Mouse (Mus musculus) left cerebral cortex, adult 18-20 months (tissue): ENCODE data around the gene Nuak2. TPM values are rescaled to one million over a fixed set of nuclear protein-coding genes. Genes with fewer than 3 reads are reported as not detected.
"Not testable (repeated sequence)": the region's sequence is repeated elsewhere in the genome, so short reads cannot be mapped to it uniquely, and the experiment has no call there.

Experiments used
- DNase-seq, 2 experiments: peaks; one replicate each; pipeline ENCODE4 v3.0.0; 2021 to 2022; ENCODE audit warnings: low spot score in 2 of 2, mixed read lengths in 1 of 2
- long read RNA-seq, 2 experiments: library from polyadenylated mRNA; stranded (forward); transcript quantifications; one replicate each; pipeline ENCODE4 v2.0.0; 2021
- total RNA-seq, 2 experiments: library from RNA; stranded (reverse); gene quantifications; 2 replicates each; pipeline ENCODE4 v1.2.3; 2021

The Nuak2 gene
- 1 to 10 TPM; 1.3 TPM for total RNA-seq
- long read RNA-seq, experiment 1: 0 reads
- long read RNA-seq, experiment 2, partial matches to known transcripts: 1 of 2 reads
- long read RNA-seq, experiment 2, other reads (novel, unspliced or antisense): 1 of 2 reads

DNA sequence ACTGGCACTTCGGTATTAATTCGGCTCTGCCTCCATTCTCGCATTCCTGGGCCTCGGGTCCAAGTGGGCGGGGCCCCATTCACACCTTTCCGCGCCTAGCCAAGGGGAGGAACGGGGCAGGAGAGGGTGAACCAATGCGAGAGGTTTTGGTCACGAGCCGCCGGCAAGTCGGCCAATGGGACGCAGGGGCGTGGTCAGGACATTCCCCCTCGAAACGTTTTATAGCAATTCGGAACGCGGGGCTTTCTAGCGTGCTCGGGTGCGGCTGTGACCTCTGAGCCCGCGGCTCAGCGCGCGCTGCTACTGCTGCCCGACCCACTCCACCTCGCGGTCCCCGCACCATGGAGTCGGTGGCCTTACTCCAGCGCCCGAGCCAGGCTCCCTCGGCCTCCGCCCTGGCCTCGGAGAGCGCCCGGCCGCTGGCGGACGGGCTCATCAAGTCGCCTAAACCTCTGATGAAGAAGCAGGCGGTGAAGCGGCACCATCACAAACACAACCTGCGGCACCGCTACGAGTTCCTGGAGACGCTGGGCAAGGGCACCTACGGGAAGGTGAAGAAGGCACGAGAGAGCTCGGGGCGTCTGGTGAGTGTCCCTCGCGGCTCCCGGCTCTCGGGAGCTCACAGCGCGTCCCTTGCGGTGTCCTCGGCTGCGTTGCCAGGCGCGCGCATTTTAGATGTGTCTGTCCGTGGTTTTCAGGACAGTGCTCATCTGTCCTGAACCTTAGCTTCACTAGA, at the start of gene Nuak2:
Gene Nuak2 (plus strand): TSS at position 238 of the 736 bp plus-strand sequence.
- peak; percentile 69 to 72 for DNase-seq

DNA sequence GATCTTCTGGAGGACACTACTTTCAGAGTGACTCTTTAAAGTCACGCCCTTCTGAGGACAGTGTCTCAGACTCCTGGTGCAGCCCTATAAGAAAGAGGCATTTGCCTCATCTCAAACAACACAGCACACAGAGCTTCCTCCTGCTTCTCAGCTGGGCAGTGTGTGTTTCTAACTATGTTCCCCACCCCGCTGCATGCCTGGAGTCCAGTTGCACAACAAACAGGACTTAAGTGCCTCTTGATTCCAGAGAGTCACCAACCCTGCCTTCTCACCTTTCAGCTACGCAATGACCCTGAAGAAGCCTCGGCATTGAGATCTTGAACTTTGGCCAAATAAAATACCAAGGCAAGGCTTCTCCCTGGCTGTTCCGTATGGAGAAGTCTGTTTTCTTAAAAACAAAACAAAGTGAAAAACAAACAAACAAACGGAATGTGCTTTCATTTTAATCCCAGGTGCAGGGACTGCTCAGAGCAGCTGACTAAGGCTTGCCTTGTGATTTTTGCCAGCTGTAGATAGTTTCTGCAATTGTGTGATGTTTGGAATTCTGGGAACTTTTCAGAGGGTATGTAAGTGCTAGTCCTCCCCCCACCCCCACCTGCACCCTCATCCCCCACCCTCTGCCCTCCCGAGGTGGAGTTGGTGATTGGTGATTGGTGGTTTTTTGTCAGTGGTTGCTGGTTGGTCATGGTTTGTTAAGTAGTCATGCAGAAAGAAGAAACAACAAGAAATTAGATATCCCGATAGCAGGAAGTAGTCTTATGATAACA, 49.0 kb upstream of the Nuak2 start:
- no peak for DNase-seq

DNA sequence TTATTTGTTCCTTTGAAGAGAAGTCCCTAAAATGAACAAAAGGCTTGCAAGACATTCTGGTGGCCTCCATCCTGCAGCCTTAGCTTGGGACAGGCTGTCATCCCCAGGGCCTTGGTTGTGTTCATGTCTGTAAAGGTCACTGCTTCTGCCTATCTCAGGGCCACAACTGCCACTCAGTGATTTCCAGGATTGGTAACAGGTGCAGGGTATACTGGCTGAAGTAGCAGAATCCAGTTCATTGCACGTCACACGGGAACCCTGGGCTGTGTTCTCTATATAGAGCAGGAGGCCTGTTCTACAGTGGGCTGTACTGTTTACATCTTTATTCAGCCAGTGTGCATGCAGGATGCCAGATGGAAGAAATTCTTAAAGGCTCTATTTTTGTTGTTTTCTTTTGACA, 48.0 kb upstream of the Nuak2 start:
- no peak for DNase-seq

DNA sequence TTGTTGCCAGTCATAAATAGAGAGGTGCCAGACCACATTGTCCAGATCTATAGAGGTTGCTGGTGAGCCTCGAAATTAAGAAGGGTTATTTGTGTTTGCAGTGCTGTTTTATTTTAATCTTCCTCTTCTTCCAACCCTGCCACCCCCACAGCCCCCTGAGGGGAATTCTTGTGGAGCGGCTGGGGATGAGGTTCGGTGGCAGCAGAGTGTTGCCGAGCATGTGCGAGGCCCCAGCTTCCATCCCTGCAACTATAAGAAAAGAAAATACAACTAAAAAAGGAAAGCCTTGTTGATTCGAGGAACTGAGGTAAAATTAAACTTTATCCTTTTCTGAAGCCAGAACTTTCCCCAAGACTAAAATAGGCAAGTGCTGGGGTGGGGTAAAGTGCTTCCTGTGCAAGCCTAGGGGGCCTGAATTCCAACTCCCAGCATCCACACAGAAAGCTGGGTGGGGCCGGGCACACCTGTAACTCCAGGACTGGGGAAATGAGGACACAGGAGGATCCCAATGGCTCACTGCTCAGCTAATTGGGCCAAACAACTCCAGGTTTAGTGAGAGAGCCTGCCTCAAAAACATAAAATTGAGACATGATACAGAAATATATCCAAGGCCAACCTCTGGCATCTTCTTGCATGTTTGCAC, 47.4 kb upstream of the Nuak2 start:
- DNase-seq: peak in 1 of 2 experiments; percentile 20

DNA sequence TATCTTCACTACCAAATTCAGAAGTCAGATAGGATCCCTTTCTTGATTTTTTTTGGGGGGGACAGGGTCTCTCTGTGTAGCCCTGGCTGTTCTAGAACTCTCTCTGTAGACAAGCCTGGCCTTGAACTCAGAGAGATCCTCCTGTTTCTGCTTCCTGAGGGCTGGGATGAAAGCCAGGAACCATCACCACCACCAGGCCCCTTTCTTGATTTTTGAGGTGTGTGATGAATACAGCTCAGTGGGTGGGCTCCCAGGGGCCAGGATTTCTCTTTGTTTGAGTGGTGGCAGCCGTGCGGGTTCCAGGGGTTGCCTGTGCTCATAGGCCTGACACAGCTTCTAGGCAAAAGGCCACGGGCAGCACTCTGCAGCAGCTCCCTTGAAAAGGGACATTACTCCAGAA, 44.7 kb upstream of the Nuak2 start:
- no peak for DNase-seq

DNA sequence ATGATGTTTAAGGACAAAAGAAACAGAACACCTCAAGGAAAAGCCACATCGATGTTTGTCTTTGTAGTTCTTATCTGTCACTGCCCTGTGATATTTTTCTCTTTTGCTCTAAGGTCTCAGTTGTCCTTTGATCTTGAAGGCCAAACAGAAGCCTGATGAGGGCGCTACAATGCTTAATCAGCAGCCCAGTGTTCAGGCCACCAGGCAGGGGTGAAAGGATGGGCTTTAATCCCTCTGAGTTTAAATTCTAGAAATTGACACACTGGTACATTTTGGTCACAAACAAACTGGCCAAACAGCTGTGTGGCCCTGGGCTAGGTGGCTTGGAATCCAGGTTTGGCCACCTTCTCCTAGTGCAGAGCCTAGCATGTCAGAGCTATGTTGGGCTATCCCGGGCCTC, 39.2 kb upstream of the Nuak2 start:
- DNase-seq: no peak

DNA sequence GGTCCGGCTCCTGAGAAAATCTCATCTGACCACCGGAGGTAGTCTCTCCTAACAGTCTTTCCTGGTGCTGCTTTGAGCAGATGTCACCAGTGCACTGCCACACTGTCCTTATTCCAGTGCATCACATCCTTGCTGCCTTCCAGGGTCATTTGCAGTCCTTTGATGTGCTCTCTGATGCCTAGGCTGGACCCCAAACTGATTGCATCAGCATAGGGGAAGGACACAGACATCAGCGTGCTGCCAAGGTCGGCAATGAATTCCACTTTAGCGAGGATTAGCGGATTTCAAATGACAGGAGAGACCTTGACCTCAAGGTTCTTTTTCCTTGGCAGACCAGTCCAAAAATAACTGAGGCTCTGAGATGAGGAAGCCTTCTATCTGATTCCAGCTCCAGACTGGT, 38.8 kb upstream of the Nuak2 start:
- DNase-seq: no peak

DNA sequence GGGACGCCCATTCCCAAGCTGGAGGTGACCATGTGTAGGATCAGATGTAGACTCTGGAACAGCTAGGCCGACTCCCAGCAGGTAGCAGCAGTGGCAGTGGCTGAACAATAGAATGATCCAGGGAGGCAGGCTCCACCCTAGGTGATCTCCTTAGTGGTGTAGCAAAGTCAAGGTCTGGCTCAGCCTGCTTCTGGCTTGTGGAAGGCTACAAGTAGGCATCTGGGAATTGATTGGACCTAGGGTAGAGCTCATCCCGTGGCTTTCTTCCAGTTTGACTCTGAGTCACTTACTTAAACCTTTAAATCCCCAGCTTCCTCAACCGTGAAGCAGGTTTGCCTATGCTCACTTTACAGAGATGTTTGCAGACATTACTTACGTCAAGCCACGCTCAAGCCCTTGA, 35.3 kb upstream of the Nuak2 start:
- not testable (repeated sequence) for DNase-seq

DNA sequence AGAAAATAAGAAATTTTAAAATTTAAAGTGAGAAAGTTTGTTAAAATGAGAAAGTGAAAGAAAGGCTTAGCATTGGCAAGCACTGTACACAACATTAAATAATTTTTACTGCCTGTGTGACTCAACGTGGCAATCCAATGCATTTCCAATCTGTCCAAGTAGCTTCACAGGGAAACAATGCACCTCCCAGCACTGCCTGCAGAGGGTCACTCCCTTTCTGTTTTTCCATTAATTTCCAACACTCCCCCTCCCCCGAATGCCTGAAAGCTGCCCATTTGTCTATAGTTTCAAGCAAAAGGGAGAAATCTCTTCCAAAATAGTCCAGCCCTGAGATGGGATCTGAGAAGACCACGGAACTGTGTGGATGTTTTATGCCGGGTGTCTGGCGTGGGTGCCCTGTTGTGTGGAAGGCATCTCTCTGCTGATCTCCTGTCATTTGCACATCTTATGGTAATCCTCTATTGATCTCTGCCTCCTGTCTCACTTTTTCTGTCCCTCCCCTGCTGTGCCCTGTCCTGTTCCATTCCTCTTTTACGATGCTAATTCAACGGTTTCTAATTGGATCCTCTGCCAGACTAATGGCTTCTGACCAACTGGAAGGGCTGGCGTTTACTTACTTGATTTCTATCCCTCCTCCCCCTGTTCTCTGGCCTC, 34.3 kb upstream of the Nuak2 start:
- DNase-seq: no peak

DNA sequence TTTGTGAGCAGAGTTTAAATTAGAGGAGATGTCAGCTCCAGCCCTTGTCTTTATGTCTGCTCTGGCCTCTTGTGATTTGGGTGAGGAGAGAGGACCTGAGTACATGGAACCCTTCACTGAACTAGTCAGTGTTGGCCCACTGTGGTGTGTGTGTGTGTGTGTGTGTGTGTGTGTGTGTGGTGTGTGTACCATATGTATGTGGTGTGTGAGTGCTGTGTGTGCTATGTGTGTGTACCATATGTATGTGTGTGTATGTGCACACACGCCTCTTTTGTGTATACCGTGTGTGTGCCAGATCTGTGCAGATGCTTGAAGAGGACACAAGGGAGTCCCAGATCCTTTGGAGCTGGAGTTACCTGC, 33.8 kb upstream of the Nuak2 start:
- DNase-seq: no peak

DNA sequence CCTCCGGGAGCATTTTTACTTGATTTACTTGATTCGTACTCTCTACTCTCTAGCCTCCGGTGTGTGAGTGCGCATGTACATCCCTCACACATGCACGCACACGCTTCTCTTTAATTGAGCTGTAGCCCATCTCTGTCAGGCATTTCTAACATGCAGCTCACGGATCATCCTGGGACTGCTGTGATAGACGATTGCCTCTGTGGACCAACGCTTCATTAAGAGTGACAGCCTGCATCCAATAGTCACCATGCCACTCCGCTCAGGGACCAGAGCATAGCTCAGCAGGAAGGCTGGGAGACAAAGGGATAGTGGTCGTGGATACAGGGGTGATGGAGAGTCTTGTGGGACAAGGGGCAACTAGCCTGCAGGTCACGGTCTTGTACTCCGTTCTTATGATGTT, 32.9 kb upstream of the Nuak2 start:
- DNase-seq: no peak

DNA sequence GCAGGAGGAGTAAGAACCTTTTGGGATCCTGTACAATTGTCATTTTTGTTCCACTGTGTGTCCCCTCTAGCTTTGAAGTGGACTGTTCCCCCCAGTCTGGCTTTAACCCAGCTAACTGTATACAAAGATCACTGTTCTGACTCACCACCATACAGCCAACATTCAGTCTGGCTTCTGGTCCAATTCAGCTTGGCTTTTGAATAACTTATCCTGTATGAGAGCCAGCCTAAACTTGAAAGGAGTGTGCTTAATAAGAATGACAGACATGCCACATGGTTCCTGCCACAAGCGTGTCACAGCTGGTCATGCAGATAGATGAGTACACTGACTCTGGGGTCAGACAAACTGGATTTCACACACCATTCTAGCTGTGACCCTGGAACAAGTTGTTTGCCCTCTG, 29.2 kb upstream of the Nuak2 start:
- DNase-seq: no peak

DNA sequence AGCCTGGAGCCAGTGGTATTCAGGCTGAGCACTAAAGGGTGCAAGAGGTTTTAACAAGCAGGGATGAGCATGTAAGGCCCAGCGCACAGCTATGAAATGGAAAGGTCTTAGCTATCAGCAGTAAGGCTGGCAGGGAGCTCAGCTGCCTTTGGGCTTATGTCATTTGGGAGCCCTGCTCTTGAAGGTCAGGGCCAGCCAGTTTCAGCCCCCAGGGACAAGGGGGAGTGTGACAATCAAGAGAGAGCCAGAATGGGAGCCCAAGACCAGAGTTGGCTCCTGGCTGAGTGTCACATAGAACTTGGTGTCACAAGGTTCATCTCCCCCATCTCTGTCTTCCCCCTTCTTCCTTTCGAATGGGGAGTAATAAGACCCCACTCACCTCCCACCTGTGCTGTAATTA, 28.5 kb upstream of the Nuak2 start:
- no peak for DNase-seq

DNA sequence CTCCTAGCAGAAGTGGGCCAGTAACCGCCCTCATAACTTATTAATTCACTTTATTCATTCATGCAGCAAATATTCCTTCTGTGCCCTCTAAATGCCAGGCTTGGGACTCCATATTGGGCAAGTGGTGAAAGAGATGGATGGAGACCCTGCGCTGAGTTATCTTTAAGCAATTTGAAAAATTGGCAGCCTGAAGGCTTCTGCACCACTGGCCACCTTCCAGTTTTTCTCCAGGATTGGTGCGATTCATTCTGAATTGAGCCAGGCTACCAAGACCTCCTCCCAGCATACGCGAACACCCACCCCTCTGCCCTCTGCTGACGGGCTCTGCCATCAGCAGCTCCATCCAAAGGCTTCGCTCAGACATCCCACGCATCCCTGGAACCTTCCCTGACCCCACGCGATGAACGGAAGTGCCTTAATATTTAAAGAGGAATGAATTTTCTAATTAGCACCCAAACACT, 27.9 kb upstream of the Nuak2 start:
- no peak for DNase-seq

DNA sequence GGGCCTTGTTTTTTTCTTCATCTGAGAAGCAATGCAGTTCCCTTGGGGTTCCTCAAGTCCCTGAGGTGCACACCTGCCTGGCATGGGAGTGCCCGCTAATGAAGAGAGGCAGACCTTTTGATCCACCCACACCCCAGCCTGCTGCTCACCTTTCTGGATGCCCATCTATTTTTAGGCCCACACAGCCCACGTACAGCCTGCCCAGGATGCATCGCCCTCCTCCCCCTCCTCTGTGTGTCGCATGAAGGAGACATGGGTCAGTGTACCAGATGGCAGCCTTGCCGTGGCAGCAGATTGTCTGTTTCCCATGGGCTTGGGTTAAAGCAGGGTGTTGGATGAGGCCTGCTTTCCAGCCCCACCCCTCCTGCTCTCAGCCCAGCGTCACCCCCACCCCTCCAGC, 26.0 kb upstream of the Nuak2 start:
- no peak for DNase-seq

DNA sequence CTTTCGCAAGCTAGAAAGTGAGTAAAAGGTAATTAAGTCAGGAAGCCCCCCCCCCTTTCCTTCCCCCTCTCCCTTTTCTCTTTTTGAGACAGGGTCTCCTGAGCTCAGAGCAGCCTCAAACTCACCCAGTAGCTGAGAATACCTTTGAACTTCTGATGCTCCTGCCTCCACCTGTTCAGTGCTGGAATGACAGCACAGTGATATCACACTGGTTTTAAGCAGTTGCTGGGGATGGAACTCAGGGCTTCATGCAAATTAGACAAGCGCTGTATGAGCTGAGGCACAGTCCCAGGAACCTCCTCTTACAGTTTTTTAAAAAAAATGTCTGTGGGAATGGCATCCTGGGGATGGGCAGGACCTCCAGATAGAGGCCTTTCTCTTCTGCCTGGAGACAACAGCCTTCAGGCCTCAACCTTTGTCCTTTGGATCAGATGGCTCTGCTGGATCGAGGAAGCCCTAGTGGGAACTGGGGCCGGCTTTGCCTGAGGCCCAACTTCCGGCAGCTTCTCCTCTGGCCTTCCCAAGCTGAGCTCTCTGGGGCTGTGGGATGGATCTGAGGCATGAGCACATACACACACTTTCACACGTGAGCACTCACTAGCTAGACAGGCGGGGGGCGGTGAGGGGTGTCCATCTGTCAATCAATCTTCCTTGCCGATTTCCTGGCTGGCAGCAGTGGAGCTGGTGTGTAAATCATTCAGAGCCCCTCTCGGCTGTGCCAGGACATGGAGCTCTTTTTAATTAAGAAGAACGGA, 24.8 kb upstream of the Nuak2 start:
- no peak for DNase-seq

DNA sequence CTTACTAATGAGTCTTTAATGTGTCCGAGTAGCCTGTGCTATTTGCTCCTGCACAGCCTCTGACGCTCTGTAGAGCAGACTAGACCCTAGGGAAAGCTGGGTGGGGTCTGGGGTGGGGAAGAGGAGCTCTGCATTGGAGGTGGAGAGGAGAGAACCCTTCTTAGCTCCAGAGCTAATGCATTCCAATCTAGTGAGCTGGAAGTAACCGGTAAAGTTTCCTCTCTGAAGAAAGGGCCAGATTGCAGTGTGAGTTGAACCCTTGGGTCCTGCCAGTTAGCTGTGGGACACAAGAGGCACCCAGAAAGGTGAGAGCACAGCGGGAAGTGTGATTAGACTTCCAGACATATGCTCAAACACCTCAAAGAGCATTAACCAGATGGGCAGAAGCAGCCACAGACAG, 24.2 kb upstream of the Nuak2 start:
- no peak for DNase-seq

DNA sequence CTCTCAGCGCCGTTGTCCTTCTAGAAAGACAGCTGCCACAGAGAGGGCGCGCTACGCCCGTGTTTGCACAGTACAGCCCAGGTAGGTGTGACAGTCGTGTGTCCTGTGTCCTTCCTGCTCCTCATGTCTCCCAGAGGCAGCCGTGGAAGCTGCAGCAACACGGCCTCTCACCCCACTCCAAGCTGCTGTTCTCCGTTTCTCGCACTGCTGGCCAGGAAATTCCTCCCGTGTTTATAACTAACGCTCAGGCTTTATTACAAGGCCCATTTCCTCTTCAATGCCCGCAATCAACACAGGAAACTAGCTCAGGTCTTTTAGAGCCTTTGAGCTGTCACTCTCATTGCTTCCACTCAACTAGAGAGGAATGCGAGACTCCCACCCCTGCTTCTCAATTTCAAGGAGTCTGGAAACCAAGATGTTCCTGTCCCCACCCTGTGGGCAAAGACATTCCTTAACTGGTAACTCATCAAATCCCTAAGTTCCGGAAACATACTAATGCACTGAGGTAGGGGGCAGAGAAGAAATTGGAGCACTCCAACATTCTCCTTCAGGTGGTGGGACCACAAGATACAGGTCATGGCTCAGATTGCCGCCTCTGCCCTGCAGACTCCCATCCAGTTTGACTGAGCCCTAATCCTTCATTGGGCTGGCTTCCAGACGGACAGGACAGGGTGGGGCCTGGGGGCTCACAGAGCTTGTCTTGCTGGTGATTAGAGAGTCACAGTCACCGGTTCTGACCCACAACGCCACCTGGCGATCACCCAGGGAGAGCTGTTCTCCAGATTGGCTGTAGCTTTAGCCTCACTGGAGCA, 23.4 kb upstream of the Nuak2 start:
- no peak for DNase-seq

DNA sequence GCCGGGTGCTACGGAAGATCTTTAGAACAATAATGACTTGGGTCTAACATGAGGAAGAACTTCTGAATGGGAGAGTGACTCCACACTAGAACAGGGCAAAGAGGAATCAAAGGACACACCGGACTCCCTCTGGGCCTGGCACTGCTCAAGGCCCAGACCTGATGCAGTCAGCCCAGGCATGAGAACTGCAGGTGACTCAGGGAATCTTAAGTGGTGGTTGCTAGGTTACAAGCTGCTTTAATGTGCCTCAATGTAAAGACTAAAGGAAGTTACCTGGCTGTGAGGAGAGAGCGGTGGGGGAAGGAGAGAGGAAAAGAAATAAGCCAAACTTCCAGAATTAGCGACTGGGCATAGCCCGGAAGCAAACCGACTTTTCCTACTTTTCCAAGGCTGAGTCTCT, 20.4 kb upstream of the Nuak2 start:
- no peak for DNase-seq

DNA sequence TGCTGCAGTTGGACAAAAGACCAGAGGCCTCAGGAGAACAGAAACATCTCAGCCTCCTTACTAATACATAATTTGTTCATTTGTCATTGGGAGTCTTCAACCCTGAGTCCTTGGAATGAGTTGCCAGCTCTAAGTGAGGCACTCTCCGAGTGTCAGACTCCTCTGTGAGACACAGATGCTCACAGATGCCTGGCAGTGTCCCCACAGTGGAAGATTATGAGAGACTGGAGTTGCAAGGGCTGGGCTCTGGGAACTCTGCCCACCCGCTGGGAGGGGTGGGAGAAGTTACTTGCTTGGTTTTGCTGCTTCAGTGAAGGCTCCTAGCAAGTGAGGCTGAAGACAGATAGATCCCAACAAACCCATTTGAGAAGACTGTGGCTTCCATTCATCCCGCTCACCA, 19.9 kb upstream of the Nuak2 start:
- peak in 1 of 2 experiments; percentile 23 for DNase-seq
